Mouse (Mus musculus) layer of hippocampus, postnatal 36 days (tissue): ENCODE measurements around the gene Tkt. TPM values are rescaled to one million over a fixed set of nuclear protein-coding genes. Genes with fewer than 3 reads are reported as not detected.

ENCODE experiments used
- DNase-seq, 2 experiments: peaks; one replicate each; pipeline ENCODE4 v3.0.0; 2022
- microRNA-seq, 2 experiments: library from miRNA; unstranded; fragments of <30 nt; microRNA quantifications; one replicate each; pipeline ENCODE4 v1.2.0; 2021
- total RNA-seq, 2 experiments: library from RNA; stranded (reverse); gene quantifications; 2 replicates each; pipeline ENCODE4 v1.2.3; 2021

The Tkt gene
- total RNA-seq, 2 experiments from 2014 or later = 147 to 168 TPM

DNA sequence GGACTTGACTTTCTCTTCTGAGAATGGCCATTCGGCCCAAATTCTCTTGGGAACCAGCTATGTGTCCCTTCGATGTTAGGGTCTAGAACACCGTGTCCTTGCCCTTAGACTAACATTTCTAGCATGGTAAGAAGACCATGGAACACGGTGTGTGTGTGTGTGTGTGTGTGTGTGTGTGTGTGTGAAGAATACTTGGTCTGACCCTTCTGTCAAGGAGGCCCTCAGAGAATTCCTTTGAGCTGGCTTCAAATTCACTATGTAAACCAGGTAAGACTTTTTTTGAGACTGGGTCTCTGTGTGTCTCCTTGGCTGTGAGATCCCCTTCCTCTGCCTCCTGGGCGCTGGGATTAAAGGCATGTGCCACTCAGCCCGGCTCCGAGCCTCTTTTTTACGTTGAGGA is 74.4 kb downstream of the Tkt start:
- DNase-seq = no peak

Small RNAs within 50 kb of the gene (microRNA-seq; reads per million reads assigned to microRNA genes)
- gene Mir3076 = 6.8 to 8.7 reads per million in 2 experiments

Other genes with a start within 250 kb of the Tkt start
- gene Dcp1a, start 68.8 kb upstream of the Tkt start, total RNA-seq = 10 to 100 TPM; 20.0 to 24.8 TPM
- 10 to 100 TPM; 41.8 to 60.0 TPM for gene Cacna1d, start 56.9 kb upstream of the Tkt start, total RNA-seq
- 10 to 100 TPM; 33.5 to 38.1 TPM for gene Prkcd, start 77.9 kb downstream of the Tkt start, total RNA-seq
- 10 to 100 TPM; 11.2 to 12.7 TPM for gene Rft1, start 106.0 kb downstream of the Tkt start, total RNA-seq
- gene Sfmbt1, start 166.5 kb downstream of the Tkt start, total RNA-seq = 10 to 100 TPM; 32.3 to 33.0 TPM